Mouse (Mus musculus) liver, postnatal 0 days (tissue): ENCODE measurements around the gene Pofut2.
A peak's percentile ranks its signal among the peaks of the same experiment; 100 is the strongest.
"Not testable (repeated sequence)": the region's sequence is repeated elsewhere in the genome, so short reads cannot be mapped to it uniquely, and the experiment has no call there.

Source experiments
- CTCF ChIP-seq: sonication (generic); IDR thresholded peaks from 2 replicates; pipeline ENCODE4 v1.5.1; 2016; ENCODE audit warnings: antibody characterized with exemption, low read depth
- EP300 ChIP-seq: IDR thresholded peaks from 2 replicates; pipeline ENCODE4 v1.6.1; 2016; ENCODE audit warnings: antibody characterized with exemption, low read depth, mild to moderate bottlenecking

- TF ChIP-seq CTCF, result 0 out of 2 replicates have a peak, but pooled peaks have one; percentile 17
- TF ChIP-seq EP300, result not testable (repeated sequence)
Observed at GRCm38 (mm10) chr10:77282085-77282484, 23.1 kb downstream of the Pofut2 start.
